Mouse (Mus musculus): ENCODE measurements around the gene Maml1. TPM values are rescaled to one million over a fixed set of nuclear protein-coding genes. Genes with fewer than 3 reads are reported as not detected.

The Maml1 gene
- polyA plus RNA-seq, 1 experiment from 2014 or later, result 7.1 TPM

GRCm38 (mm10) chr11:50214631-50215030 lies 77.5 kb downstream of the Maml1 start:
- H3K9me3 ChIP-seq, result no peaks in the 10 kb centered on the region
- H3K27me3 ChIP-seq, result no peaks in the 10 kb centered on the region
- H3K4me1 ChIP-seq, result peaks cover 27% of the 10 kb centered on the region
- no peak overlapping the region for H3K9ac ChIP-seq
- no peak overlapping the region for H3K27ac ChIP-seq
- no peaks in the 10 kb centered on the region for H3K36me3 ChIP-seq
- H3K4me3 ChIP-seq, result no peak overlapping the region
- WGBS, result 91% methylated on average over 6 of the region's 6 CpGs
- no peak for ATAC-seq (ENCODE audit: insufficient number of reproducible peaks, insufficient read depth, low FRiP score, low TSS enrichment, low read depth)
- no peak overlapping the region for H3K4me2 ChIP-seq

- ATAC-seq (ENCODE audit: insufficient number of reproducible peaks, insufficient read depth, low FRiP score, low TSS enrichment, low read depth), result no peak
These were observed 79.0 kb downstream of the Maml1 start for GRCm38 (mm10) chr11:50212848-50213758.

GRCm38 (mm10) chr11:50212060-50212739 lies 79.9 kb downstream of the Maml1 start:
- WGBS, result 68% methylated on average over 3 of the region's 3 CpGs
- Histone ChIP-seq H3K4me3 (no peak overlapping the region), H3K9me3 (no peaks in the 10 kb centered on the region), H3K4me2 (no peak overlapping the region), H3K4me1 (peaks cover 33% of the 10 kb centered on the region), H3K27ac (no peak overlapping the region), H3K27me3 (no peaks in the 10 kb centered on the region), H3K9ac (no peak overlapping the region), H3K36me3 (peaks cover 12% of the 10 kb centered on the region)
- ATAC-seq (ENCODE audit: insufficient number of reproducible peaks, insufficient read depth, low FRiP score, low TSS enrichment, low read depth), result no peak

More at GRCm38 (mm10) chr11:50212848-50213758, 79.0 kb downstream of the Maml1 start:
- no peak overlapping the region for H3K4me2 ChIP-seq
- no peaks in the 10 kb centered on the region for H3K9me3 ChIP-seq
- peaks cover 3% of the 10 kb centered on the region for H3K36me3 ChIP-seq
- no peak overlapping the region for H3K9ac ChIP-seq
- no peaks in the 10 kb centered on the region for H3K27me3 ChIP-seq
- WGBS, result 65% methylated on average over 11 of the region's 11 CpGs
- H3K4me3 ChIP-seq, result no peak overlapping the region
- H3K27ac ChIP-seq, result no peak overlapping the region
- H3K4me1 ChIP-seq, result peaks cover 36% of the 10 kb centered on the region

- no peaks in the 10 kb centered on the region for H3K9me3 ChIP-seq
- peak overlapping the region; percentile 70 for H3K4me2 ChIP-seq
- H3K36me3 ChIP-seq, result peaks cover 19% of the 10 kb centered on the region
- peak overlapping the region; percentile 92 for H3K4me3 ChIP-seq
- H3K27ac ChIP-seq, result no peak overlapping the region
- 89% methylated on average over 3 of the region's 3 CpGs for WGBS
- H3K4me1 ChIP-seq, result peaks cover 27% of the 10 kb centered on the region
- H3K27me3 ChIP-seq, result no peaks in the 10 kb centered on the region
- peak overlapping the region; percentile 96; the same call in 1 of the 2 replicates for H3K9ac ChIP-seq
- ATAC-seq (ENCODE audit: insufficient number of reproducible peaks, insufficient read depth, low FRiP score, low TSS enrichment, low read depth), result no peak
These were observed 80.6 kb downstream of the Maml1 start for GRCm38 (mm10) chr11:50211322-50212059.

GRCm38 (mm10) chr11:50210505-50211151 lies 81.5 kb downstream of the Maml1 start, which contains the start of the genes Sqstm1 and Mgat4b:
TSS of gene Sqstm1 (minus strand) at chr11:50210827.
TSS of gene Mgat4b (plus strand) at chr11:50210890.
- no peaks in the 10 kb centered on the region for H3K9me3 ChIP-seq
- H3K4me3 ChIP-seq, result peak within 1 kb of the TSS; percentile 92
- under 1% methylated on average over 48 of the region's 48 CpGs for WGBS
- H3K9ac ChIP-seq, result peak within 1 kb of the TSS; percentile 96
- no peaks in the 10 kb centered on the region for H3K27me3 ChIP-seq
- H3K27ac ChIP-seq, result peak within 1 kb of the TSS; percentile 96
- peaks cover 18% of the 10 kb centered on the region for H3K4me1 ChIP-seq
- peak; percentile 71 for ATAC-seq (ENCODE audit: insufficient number of reproducible peaks, insufficient read depth, low FRiP score, low TSS enrichment, low read depth)
- peaks cover 28% of the 10 kb centered on the region for H3K36me3 ChIP-seq
- peak within 1 kb of the TSS; percentile 70 for H3K4me2 ChIP-seq

- WGBS, result under 1% methylated on average over 24 of the region's 24 CpGs
- H3K9me3 ChIP-seq, result no peaks in the 10 kb centered on the region
- H3K27me3 ChIP-seq, result no peaks in the 10 kb centered on the region
- H3K9ac ChIP-seq, result peak overlapping the region; percentile 96
- H3K4me3 ChIP-seq, result peak overlapping the region; percentile 92
- peak overlapping the region; percentile 96 for H3K27ac ChIP-seq
- peak overlapping the region; percentile 70 for H3K4me2 ChIP-seq
- ATAC-seq (ENCODE audit: insufficient number of reproducible peaks, insufficient read depth, low FRiP score, low TSS enrichment, low read depth), result peak; percentile 84
- peaks cover 33% of the 10 kb centered on the region for H3K36me3 ChIP-seq
- H3K4me1 ChIP-seq, result peaks cover 14% of the 10 kb centered on the region
These were observed 82.0 kb downstream of the Maml1 start for GRCm38 (mm10) chr11:50210101-50210504.

- Histone ChIP-seq H3K4me1 (peaks cover 14% of the 10 kb centered on the region), H3K9me3 (no peaks in the 10 kb centered on the region), H3K4me2 (no peak overlapping the region), H3K36me3 (peaks cover 52% of the 10 kb centered on the region), H3K4me3 (no peak overlapping the region), H3K9ac (no peak overlapping the region), H3K27me3 (no peaks in the 10 kb centered on the region), H3K27ac (no peak overlapping the region)
- no peak for ATAC-seq (ENCODE audit: insufficient number of reproducible peaks, insufficient read depth, low FRiP score, low TSS enrichment, low read depth)
- 91% methylated on average over 5 of the region's 5 CpGs for WGBS
These were observed 84.1 kb downstream of the Maml1 start for GRCm38 (mm10) chr11:50208039-50208438.

GRCm38 (mm10) chr11:50207344-50207743 lies 84.8 kb downstream of the Maml1 start:
- H3K4me2 ChIP-seq, result no peak overlapping the region
- no peak overlapping the region for H3K27ac ChIP-seq
- H3K4me3 ChIP-seq, result no peak overlapping the region
- 95% methylated on average over 14 of the region's 14 CpGs for WGBS
- ATAC-seq (ENCODE audit: insufficient number of reproducible peaks, insufficient read depth, low FRiP score, low TSS enrichment, low read depth), result no peak
- no peaks in the 10 kb centered on the region for H3K27me3 ChIP-seq
- no peak overlapping the region for H3K9ac ChIP-seq
- peaks cover 14% of the 10 kb centered on the region for H3K4me1 ChIP-seq
- no peaks in the 10 kb centered on the region for H3K9me3 ChIP-seq
- H3K36me3 ChIP-seq, result peaks cover 59% of the 10 kb centered on the region

- no peaks in the 10 kb centered on the region for H3K27me3 ChIP-seq
- 92% methylated on average over 2 of the region's 2 CpGs for WGBS
- no peak overlapping the region for H3K27ac ChIP-seq
- H3K9ac ChIP-seq, result no peak overlapping the region
- H3K4me3 ChIP-seq, result no peak overlapping the region
- no peak for ATAC-seq (ENCODE audit: insufficient number of reproducible peaks, insufficient read depth, low FRiP score, low TSS enrichment, low read depth)
- H3K4me2 ChIP-seq, result no peak overlapping the region
- peaks cover 72% of the 10 kb centered on the region for H3K36me3 ChIP-seq
- no peaks in the 10 kb centered on the region for H3K9me3 ChIP-seq
- peaks cover 11% of the 10 kb centered on the region for H3K4me1 ChIP-seq
These were observed 86.1 kb downstream of the Maml1 start for GRCm38 (mm10) chr11:50206037-50206436.

All from embryonic facial prominence, embryonic 13.5 days (tissue).